Mouse (Mus musculus) cerebellum, postnatal 25 days (tissue): ENCODE measurements at regions not wholly inside any gene's neighbourhood (a gene's known extent, or its start where the extent isn't known, plus 50 kb on each side); places are given as distances from the start of the nearest gene placed in this dataset.
A peak's percentile ranks its signal among the peaks of the same experiment; 100 is the strongest.
"Not testable (repeated sequence)": the region's sequence is repeated elsewhere in the genome, so short reads cannot be mapped to it uniquely, and the experiment has no call there.

ENCODE experiments used
- DNase-seq, 2 experiments: peaks; one replicate each; pipeline ENCODE4 v3.0.0; 2021; ENCODE audit warnings: mixed read lengths in 2 of 2

- no peak for DNase-seq
These were observed 83.8 kb downstream of the Fam174a start for GRCm38 (mm10) chr1:95397188-95397587.

- peak in 1 of 2 experiments; percentile 2 for DNase-seq
These were observed 86.3 kb downstream of the Fam174a start for GRCm38 (mm10) chr1:95399764-95400163.

GRCm38 (mm10) chr1:95422253-95422652 lies 108.8 kb downstream of the Fam174a start:
- DNase-seq: no peak

GRCm38 (mm10) chr1:95425420-95425819 lies 112.0 kb downstream of the Fam174a start:
- no peak for DNase-seq

GRCm38 (mm10) chr1:95437155-95437554 lies 123.7 kb downstream of the Fam174a start:
- no peak for DNase-seq

GRCm38 (mm10) chr1:95445541-95445940 lies 132.1 kb downstream of the Fam174a start:
- no peak for DNase-seq

- no peak for DNase-seq
These were observed 135.6 kb downstream of the Fam174a start for GRCm38 (mm10) chr1:95448962-95449558.

- DNase-seq: no peak
These were observed 137.5 kb downstream of the Fam174a start for GRCm38 (mm10) chr1:95450920-95451332.

- DNase-seq: peak; percentile 8 to 58
These were observed 138.3 kb downstream of the Fam174a start for GRCm38 (mm10) chr1:95451755-95452154.

GRCm38 (mm10) chr1:95454246-95454645 lies 140.8 kb downstream of the Fam174a start:
- DNase-seq: no peak

GRCm38 (mm10) chr1:95459355-95459754 lies 145.9 kb downstream of the Fam174a start:
- no peak for DNase-seq

GRCm38 (mm10) chr1:95468095-95468494 lies 154.7 kb downstream of the Fam174a start:
- no peak for DNase-seq

- DNase-seq: no peak
These were observed 155.3 kb downstream of the Fam174a start for GRCm38 (mm10) chr1:95468772-95469171.

- no peak for DNase-seq
These were observed 157.1 kb downstream of the Fam174a start for GRCm38 (mm10) chr1:95470491-95470890.

GRCm38 (mm10) chr1:95493004-95493403 lies 174.4 kb downstream of the St8sia4 start:
- no peak for DNase-seq

GRCm38 (mm10) chr1:95500671-95501070 lies 166.7 kb downstream of the St8sia4 start:
- not testable (repeated sequence) for DNase-seq

- DNase-seq: no peak
These were observed 158.7 kb downstream of the St8sia4 start for GRCm38 (mm10) chr1:95508718-95509117.

GRCm38 (mm10) chr1:95528726-95529125 lies 138.6 kb downstream of the St8sia4 start:
- DNase-seq: no peak

- DNase-seq: no peak
These were observed 136.4 kb downstream of the St8sia4 start for GRCm38 (mm10) chr1:95531017-95531416.
